Mouse (Mus musculus) left cerebral cortex, adult 11 months (tissue): ENCODE data around the gene Spats2l.

ENCODE experiments used
- DNase-seq: peaks from one replicate; pipeline ENCODE4 v3.0.0; 2022; ENCODE audit warnings: low spot score

Gene Spats2l

DNA sequence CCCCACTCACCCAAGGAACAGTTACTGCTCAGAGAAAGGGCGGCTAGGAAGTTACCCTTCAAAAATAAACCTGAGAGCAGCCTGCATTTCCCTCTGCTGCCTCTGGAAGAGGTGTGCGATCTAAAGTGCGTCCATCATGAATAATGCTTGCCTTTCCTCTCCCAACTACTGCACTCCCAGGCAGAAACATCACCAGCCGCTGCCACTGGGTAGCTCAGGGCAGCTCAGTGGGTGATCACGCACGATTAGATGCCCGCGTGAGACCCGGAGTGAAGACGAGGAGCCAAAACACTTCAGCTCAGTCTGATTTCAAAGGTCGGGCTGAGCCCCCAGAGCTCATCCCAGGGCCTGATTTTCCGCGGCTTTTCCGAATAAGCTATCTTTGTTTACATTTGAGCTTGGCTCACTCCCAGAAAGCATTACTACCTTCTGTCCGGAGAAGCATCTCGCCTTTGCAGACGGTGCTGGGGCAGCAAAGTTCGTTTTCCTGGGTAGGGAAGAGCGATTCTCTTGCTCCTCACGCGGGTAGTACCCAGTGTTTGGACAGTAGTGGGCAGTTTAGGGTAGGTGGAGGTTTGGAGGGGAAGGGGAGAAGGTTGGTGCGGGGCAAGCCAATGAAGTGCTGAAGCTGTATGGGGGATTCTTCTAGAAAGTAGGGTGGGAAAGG lies at the start of gene Spats2l:
Gene Spats2l (plus strand): TSS at position 162 of the 667 bp plus-strand sequence.
- DNase-seq: no peak

DNA sequence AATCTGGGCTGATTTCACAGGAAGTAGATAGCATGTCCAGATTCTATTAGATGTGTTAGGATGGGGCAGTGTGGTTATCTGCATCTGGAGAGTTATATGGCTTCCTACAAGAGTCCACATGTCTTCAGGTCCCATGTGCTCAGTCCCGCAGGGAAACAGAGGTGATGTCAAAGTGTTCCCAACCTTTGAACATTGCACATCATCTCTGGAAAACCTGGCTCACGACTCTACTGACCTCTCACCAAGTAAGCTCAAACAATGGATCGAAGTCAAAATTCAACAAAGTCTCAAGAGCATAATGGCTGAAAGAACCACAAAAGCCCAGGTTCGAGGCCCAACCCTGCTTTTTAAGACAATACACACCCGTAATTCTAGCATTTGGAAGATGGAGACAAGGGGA lies 48.7 kb upstream of the Spats2l start:
- DNase-seq: no peak

DNA sequence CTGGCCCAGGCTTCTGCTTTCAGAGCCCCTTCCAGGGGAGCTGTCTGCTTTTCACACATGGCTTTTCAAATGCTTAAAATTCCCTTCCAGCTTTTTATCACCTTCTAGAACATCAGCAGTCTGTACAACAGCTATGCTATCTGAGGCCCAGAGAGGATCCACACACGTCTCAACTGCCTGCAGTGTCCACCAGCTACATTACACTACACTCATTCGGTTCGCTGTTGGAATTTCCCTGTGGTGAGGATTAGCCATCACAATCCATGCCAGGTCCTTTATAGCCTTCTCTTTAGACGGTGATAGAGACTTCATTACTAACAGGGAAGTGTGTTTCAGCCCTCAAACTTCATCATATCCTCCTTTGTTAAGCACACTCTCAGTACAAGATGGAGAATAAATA lies 38.1 kb upstream of the Spats2l start:
- DNase-seq: no peak

DNA sequence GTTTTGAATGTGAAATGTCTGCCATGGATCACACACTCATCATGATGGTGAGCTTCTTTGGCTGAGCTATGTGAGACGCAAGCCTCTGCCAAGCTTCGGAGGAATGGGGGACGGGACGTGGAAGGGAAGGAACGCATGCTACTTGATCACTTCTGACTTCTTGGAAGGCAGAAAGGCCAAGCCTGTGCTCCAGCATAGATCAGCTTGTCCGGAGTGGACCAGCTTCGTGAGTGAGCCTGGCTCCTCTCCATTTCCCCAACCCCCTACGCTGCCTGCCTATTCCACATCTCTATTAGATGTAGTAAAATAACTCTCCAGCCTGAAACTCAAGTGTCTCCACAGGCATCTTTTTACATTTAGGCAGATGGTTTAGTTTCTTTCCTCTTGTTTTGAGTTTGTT lies 32.2 kb upstream of the Spats2l start:
- DNase-seq: no peak

DNA sequence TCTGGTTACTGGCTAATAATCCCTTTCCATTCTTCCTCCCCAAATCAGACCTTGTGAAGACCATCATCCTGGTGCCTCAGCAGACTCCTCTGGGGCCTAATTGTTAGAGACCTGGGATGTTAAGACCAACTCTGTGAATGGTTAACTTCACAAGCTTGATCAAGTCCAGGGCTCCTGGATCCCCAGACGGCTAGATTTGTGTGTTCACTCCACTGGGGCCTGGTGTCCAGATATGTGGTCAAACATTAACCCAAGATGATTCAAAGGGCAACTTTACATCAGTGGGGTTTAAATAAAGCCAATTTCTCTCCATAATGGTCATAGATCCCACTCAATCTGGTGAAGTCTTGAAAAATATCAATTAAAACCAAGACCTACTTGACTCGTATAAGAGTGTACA lies 31.7 kb upstream of the Spats2l start:
- no peak for DNase-seq

DNA sequence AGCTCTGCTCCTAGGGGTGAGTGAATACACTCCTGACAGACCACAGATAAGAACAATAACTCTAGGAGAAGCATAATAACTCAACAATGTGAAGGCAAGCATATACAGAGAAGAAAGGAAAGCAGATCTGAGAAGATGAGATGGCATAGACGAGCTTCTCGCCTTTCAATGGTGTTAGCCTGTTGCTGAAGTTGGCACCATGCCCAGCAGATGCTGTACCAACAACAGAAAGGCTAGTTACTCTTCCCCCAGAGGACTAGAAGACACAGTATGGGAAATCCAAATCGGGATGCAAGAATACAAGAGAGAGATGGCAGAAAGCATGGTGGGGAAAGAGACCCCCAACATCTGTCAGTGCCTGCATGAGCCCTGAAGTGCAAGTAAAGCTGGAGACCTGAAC lies 22.2 kb upstream of the Spats2l start:
- no peak for DNase-seq

DNA sequence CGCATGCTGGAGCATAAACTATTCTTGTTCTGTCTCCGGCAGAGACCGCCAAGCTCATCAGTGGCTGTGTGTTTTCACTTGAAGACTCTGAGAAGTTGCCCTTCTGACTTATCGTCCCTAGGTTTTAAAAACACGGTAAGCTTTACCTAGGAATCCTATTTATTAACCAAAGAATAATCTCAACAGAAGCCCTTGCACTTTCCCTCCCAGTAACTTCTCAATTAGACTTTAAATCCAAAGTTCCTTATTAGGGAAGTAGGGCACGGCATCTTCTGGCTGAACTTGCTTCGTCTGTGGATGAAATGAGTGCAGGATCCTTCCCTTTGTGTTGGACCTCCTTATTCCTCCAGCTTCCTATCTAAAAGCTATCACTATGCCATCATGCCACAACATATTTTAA lies 7.6 kb upstream of the Spats2l start:
- no peak for DNase-seq

DNA sequence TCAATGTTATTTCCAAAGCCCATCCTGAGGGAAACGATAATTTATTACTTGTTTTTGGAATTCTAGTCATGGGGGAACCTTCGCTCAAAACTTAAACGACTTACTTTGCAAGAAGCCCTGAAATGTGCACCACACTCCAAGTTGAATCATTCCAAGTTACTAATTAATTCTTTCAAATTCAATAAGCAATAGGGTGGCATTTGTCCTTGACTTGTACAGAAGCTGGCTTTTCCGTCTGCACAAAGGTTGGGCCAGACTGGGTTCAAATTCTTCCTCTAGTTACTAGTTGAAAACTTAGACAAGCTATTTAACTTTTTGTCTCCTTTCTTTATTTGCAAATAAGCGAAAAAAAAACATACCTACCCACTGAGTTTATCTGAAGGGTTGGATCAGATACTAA lies 636 bp upstream of the Spats2l start:
- no peak for DNase-seq

DNA sequence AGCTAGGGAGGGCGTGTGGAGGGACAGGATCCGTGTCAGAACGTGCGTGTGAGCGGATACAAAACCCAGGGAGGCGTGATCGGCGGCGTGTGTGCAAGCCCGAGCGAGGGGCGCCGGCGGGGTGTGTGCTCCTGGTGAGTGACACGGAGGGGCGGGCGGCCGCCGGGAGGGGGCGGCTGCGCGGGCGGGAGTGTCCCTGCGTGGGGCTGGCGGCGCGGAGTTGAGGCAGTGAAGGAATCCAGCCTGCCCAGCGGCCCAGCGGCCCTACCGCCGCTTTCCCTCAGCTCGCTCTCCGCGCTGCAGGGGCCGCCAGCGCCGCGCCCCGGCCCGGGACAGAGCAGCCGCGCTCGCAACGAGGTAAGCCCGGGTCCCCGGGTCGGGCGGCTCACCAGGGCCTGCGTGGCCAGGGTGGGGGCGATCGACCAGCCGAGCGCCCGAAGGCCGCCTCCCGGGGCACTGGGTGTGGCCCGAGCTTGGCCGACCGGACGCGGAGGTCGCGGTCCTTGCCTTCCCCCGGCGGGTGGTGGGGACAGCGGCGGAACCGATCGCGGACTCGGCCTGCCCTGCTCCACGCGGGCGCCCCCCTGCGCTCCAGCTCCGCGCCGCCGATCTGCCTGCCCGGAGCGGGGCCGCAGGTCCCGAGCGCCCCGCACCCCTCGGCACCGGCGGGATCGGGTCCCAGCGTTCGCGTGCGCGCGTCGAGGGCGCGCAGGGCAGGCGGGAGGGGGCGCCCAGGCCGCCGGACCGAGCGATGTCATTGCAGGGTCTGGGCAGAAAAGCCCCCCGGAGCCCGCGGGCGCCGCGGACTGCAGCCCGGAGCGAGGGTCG lies 920 bp downstream of the Spats2l start:
- DNase-seq: no peak

DNA sequence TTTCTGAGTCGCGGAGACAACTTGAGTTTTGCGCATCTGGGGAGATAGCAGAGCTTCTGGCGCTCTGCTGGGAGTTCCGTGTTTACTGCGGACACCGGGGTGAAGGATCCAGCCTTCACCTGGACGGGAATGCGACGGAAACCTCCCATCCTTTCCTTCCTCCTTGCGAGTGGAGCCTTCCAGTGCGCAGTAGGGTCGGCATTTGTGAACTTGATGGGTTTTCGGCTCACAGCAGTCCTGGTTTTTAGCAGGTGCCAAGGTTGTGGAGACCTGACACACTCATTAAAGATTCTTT lies 1.5 kb downstream of the Spats2l start:
- no peak for DNase-seq

DNA sequence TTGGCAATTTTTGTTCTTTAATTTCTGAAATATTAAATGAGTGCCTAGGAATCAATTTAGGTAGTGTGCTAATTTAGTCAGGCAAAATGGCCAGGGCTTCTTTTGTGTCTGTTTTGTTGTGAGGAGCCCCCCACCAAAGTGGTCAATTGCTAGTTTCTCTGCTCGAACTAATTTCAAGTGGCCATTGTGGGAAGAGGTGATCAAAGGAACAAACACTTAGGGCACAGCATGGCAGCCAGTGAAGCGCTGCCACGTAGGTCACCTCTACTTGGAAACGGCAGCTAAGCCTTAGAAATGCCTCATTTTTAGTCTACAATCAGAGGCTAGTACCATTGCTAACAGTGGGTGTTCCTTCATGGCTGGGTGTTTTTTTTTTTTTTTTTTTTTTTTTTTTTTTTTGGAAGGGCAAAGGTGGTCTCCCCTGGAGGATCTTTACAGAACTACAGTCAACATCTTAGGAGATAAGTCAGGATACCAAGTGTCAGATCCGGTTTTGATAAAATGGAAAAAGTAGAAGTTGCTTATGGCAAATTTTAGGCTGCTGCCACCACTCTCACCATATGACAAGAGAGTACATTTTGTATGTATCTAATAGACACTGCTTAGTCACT lies 2.8 kb downstream of the Spats2l start:
- no peak for DNase-seq

DNA sequence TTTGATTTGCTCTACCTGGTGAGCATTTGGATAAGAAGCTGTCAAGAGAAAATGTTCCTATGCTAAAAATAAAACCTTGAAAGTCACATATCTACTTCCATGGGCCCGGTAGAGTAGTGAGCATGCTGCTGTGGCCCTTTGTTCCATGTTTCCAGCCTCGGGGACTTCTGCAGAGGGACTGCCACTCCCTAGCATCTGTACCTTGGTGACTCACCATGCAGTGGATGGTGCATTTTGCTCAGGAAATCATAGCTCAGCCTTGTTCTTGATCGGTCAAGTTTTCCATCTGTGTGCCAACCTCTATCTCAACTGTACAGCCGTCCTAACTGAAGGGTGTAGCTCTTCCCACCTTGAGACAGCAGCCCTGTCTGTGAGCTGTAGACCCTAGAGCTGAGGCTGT lies 10.3 kb downstream of the Spats2l start:
- no peak for DNase-seq

DNA sequence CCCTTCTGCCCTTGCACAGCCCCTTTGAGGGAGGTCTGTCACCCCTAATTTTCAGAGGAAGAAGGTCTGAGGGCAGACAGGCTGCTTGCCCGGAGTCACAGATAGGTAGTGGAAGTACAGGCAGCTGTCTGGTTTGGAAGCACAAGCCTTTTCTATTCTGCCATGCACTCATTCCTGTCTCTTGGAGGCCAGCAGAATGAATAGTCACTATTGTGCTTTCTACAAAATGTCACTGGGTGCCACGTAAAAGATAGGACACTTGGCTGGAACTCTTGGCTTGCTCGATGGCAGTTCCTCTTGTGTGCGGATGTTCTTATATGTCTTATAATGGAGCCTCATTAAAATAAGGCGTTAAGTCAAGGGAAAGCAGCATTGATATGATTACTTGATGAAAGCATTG lies 15.9 kb downstream of the Spats2l start:
- DNase-seq: no peak

DNA sequence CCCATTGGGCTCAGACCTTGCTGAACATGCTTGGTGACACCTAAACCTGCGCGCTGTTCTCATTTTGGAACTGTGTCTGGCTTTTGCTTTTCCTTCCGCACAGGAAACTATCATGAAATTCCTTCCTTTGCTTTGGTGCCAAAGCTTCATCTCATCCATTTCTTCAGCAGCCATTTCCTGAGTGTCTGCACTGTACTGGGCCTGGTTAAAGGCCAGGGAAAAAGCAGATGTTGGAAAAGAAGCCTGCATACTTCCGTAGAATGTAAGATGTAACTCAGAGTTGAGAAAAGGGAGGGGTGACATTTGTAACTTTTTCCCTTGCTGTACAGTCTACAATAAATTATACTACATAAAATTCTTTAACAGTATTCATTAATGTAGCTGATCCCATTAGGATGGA lies 18.2 kb downstream of the Spats2l start:
- DNase-seq: no peak

DNA sequence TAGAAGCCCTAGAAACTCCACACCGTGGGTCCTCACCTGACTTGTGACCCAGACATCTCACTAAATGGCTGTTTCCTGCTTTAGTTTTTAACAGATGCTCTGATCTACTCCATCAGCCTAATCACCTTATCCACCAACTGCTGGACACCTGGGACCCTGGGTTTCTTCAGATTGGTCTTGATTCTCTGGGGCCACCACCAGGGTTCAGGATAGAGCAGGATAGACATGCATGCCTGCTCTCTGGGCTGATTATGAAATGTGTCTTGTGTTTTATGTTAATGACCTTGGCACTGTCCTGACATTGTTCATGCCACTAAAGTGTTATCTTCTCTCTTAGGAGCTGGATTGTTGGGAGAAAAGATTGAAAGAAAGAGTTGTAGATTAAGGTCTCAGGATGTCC lies 21.9 kb downstream of the Spats2l start:
- DNase-seq: no peak

DNA sequence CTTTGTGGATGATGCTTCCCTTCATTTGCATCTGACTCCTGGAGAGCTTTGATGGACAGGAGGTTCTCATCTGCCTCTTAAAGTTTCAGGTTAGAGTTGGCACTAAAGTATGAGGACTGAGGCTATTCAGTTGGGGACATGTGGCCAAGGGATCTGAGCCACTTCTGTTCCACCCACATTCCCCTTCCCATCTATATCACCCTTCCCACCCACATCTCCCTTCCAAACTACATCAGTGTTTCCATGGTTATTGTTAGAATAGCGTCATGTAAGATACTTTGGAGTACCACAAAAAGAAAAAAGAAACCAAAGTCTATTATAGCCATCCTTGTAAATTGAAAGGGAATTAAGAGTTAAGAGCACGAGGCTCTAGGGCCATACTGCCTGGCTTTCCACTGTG lies 25.4 kb downstream of the Spats2l start:
- no peak for DNase-seq

DNA sequence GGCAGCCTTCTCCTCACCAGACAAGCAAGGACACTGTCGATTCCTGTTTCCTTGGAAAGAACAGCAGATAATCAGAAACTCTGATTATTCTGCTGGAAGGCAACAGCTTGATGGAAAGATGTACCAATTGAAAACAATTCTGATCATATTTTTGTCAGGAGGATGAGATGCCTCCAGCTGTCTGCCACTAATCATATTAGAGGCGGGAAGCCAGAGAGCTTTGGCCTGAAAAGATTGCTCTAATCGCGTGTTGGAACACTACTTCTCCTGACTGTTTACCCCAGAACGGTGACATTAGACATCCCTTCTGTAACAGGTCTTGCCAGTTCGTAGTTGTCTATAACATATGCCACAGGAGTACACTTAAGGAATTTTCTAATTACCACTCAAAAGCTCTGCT lies 26.9 kb downstream of the Spats2l start:
- DNase-seq: no peak

DNA sequence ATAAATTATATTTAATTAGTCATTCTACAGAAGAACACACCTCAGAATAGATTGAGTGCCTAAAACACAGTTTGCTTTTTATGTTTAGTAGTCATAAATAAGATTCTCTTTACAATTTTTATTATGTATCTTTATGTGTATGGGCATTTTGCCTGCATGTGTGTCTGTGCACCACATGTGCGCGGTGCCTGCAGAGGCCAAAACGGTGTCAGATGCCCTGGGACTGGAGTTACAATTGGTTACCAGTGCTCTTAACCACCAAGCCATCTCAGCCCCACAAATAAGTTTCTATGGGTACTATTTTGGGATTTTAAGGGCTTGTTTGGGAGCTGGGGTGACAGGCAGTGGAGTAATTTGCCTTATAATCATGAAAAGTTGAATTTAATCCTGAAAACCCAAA lies 32.2 kb downstream of the Spats2l start:
- DNase-seq: no peak

DNA sequence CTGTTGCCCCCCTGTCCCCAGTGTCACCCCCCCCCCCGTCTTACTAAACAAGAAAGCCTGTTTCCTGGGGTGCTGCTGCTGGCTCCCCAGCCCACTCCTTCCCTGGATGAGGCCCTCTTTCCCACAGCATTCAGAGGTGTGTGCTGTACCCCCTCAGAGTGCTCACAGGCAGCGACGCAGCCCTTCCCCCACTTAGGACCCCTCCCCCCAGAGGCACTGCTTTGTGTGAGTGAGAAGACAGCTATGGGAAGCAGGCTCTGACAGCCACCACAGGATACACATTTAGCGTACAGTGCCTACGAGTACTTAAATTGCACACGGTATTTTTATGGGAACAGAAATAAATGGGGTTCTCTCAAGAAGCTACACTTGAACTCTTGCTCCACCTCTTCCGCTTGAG lies 33.9 kb downstream of the Spats2l start:
- DNase-seq: no peak

DNA sequence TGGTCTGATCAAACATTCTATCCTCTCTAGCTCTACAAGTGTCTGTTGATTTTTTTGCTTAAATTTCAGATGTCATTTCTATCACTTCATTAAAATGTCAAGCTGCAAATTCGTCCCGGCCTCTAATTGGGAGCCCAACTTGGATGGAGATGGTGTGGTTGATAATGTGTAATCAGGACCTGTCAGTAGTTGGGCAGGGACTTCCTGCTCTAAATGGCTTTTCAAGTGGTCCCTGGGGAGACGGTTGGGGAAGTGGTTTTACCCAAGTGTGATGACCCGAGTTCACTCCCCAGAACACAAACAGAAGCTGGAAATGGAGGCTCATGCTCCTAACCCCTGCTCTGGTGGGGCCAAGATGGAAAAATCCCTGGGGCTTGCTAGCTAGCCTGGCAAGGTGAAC lies 36.3 kb downstream of the Spats2l start:
- no peak for DNase-seq

DNA sequence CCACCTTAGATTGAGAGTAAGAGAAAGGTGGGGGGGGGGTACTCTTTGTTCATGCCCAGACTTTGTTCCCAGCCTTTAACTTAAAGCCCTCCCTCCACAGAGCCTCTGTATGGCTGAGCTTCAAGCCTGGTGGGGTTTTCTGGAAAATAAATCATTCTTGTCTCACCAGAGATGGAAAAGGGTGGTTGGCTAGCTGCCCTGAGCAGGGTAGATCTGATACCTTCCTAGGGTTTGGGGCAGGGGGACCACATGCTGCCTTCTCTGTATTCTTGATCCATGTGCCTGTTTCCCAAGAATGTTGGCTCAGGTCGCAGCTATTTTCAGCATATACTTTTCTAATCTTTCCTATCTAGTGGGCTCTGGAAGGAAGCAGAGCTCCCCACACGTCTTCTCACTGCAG lies 43.1 kb downstream of the Spats2l start:
- DNase-seq: no peak

DNA sequence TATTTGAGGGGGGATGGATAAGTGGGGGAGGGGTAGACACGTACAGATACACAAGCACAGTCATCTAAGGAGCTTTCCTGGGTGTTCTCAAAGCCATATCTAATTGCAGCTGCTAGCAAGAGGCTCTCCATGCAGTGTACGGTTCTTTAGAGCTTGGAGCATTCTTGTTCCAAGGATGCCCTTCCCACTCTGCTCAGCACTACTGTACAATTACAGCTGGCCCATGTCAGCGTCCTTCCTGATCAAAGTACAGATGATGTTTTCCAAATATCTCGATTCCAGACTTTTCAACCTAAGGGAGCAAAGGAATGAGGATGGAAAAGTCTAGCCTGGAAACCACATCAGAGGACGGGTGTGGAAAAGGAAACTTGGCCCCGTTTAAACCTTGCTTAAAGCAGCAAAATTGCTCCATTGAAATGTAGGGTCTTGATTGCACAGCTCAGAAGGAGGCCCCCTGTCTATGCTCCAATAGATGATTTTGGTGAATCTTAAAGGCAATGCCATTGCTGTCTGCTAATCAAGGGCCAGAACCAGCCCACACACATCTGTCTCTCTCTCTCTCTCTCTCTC lies 46.6 kb downstream of the Spats2l start:
- DNase-seq: no peak
